Mouse (Mus musculus) lung, embryonic 16.5 days (tissue): ENCODE results near the gene Pah. TPM values are rescaled to one million over a fixed set of nuclear protein-coding genes. Genes with fewer than 3 reads are reported as not detected.

Experiments
- ATAC-seq: fragments of 200-750 bp; cut with Nextera tagmentation; 2 replicates; pipeline ENCODE4 v1.8.0; 2017; ENCODE audit warnings: low read depth, mild to moderate bottlenecking, moderate library complexity
- H3K27ac ChIP-seq: fragments of 300-500 bp; sonication (generic); 2 replicates; pipeline ENCODE4 v1.5.1; 2014; ENCODE audit warnings: mild to moderate bottlenecking, control low read depth, low read length
- H3K27me3 ChIP-seq: fragments of 300-500 bp; sonication (generic); 2 replicates; pipeline ENCODE4 v1.6.1; 2014; ENCODE audit warnings: low read depth, low read length, mixed read lengths; ENCODE audit not compliant: control insufficient read depth, insufficient read depth
- H3K36me3 ChIP-seq: fragments of 300-500 bp; sonication (generic); 2 replicates; pipeline ENCODE4 v1.6.1; 2014; ENCODE audit warnings: low read length; ENCODE audit not compliant: control insufficient read depth, insufficient read depth
- H3K4me1 ChIP-seq: fragments of 300-500 bp; sonication (generic); replicated peaks from 2 replicates; pipeline ENCODE4 v1.6.1; 2014; ENCODE audit warnings: low read length, mixed read lengths; ENCODE audit not compliant: control insufficient read depth, insufficient read depth
- H3K4me2 ChIP-seq: fragments of 300-500 bp; sonication (generic); 2 replicates; pipeline ENCODE4 v1.6.1; 2014; ENCODE audit warnings: low read depth, low read length, control low read depth
- H3K4me3 ChIP-seq: fragments of 300-500 bp; sonication (generic); 2 replicates; pipeline ENCODE4 v1.5.1; 2014; ENCODE audit warnings: mild to moderate bottlenecking, low read length, control low read depth
- H3K9ac ChIP-seq: fragments of 300-500 bp; sonication (generic); 2 replicates; pipeline ENCODE4 v1.6.1; 2014; ENCODE audit warnings: low read length, control low read depth
- H3K9me3 ChIP-seq: fragments of 300-500 bp; sonication (generic); 2 replicates; pipeline ENCODE4 v1.6.1; 2016; ENCODE audit warnings: low read length; ENCODE audit not compliant: control insufficient read depth
- WGBS: fragments of 180-500 bp; shearing (Covaris S2); extraction: QIAGEN DNeasy Blood & Tissue Kit; methylation state at CpG from one replicate; pipeline ENCODE4 v1.1.7; 2014; 5-methylcytosine and 5-hydroxymethylcytosine counted together
- polyA plus RNA-seq: library from polyadenylated mRNA; unstranded; fragments of >200 nt; fragmentation: Nextera tagmentation; extraction: Ambion mirVana; gene quantifications from 2 replicates; pipeline ENCODE4 v1.2.1, GENCODE M21; 2015

Pah gene
- polyA plus RNA-seq, 1 experiment from 2014 or later: 0.16 TPM

- ATAC-seq: no peak
- H3K4me3 ChIP-seq: no peak overlapping the region
- H3K9me3 ChIP-seq: peaks cover 4% of the 10 kb centered on the region
- no peaks in the 10 kb centered on the region for H3K4me1 ChIP-seq
- peaks cover 41% of the 10 kb centered on the region for H3K27me3 ChIP-seq
- H3K4me2 ChIP-seq: no peak overlapping the region
- no peak overlapping the region for H3K9ac ChIP-seq
- no peaks in the 10 kb centered on the region for H3K36me3 ChIP-seq
- 16% methylated on average over 20 of the region's 20 CpGs for WGBS
- H3K27ac ChIP-seq: no peak overlapping the region
Measured at GRCm38 (mm10) chr10:87500926-87501658, 20.5 kb upstream of the Pah start.

- Histone ChIP-seq H3K4me1 (no peaks in the 10 kb centered on the region), H3K27me3 (peaks cover 40% of the 10 kb centered on the region), H3K9ac (no peak overlapping the region), H3K27ac (no peak overlapping the region), H3K4me3 (no peak overlapping the region), H3K9me3 (0 out of 2 replicates have a peak, but pooled peaks cover 3% of the 10 kb centered on the region), H3K36me3 (no peaks in the 10 kb centered on the region), H3K4me2 (no peak overlapping the region)
- WGBS: 13% methylated on average over 7 of the region's 7 CpGs
- ATAC-seq: no peak
Measured at GRCm38 (mm10) chr10:87501659-87502042, 19.9 kb upstream of the Pah start.

GRCm38 (mm10) chr10:87502283-87502682, 19.3 kb upstream of the Pah start:
- Histone ChIP-seq H3K4me3 (no peak overlapping the region), H3K36me3 (no peaks in the 10 kb centered on the region), H3K27me3 (peaks cover 40% of the 10 kb centered on the region), H3K9ac (no peak overlapping the region), H3K4me1 (no peaks in the 10 kb centered on the region), H3K27ac (no peak overlapping the region), H3K4me2 (no peak overlapping the region), H3K9me3 (0 out of 2 replicates have a peak, but pooled peaks cover 3% of the 10 kb centered on the region)
- no peak for ATAC-seq
- WGBS: 19% methylated on average over 5 of the region's 5 CpGs

- H3K9ac ChIP-seq: no peak overlapping the region
- H3K4me2 ChIP-seq: no peak overlapping the region
- no peak for ATAC-seq
- no peaks in the 10 kb centered on the region for H3K9me3 ChIP-seq
- no peak overlapping the region for H3K27ac ChIP-seq
- H3K36me3 ChIP-seq: no peaks in the 10 kb centered on the region
- peaks cover 33% of the 10 kb centered on the region for H3K27me3 ChIP-seq
- no peak overlapping the region for H3K4me3 ChIP-seq
- H3K4me1 ChIP-seq: no peaks in the 10 kb centered on the region
- WGBS: 3% methylated on average over 10 of the region's 10 CpGs
Measured at GRCm38 (mm10) chr10:87503946-87504345, 17.6 kb upstream of the Pah start.

GRCm38 (mm10) chr10:87508581-87508980, 13.0 kb upstream of the Pah start:
- Histone ChIP-seq H3K9ac (no peak overlapping the region), H3K27ac (no peak overlapping the region), H3K4me2 (no peak overlapping the region), H3K36me3 (no peaks in the 10 kb centered on the region), H3K4me1 (no peaks in the 10 kb centered on the region), H3K9me3 (no peaks in the 10 kb centered on the region), H3K4me3 (no peak overlapping the region), H3K27me3 (peaks cover 2% of the 10 kb centered on the region)
- 57% methylated on average over 4 of the region's 4 CpGs for WGBS
- ATAC-seq: no peak

GRCm38 (mm10) chr10:87513052-87513451, 8.5 kb upstream of the Pah start:
- no peak overlapping the region for H3K4me3 ChIP-seq
- H3K27ac ChIP-seq: no peak overlapping the region
- H3K27me3 ChIP-seq: no peaks in the 10 kb centered on the region
- no peak for ATAC-seq
- no peak overlapping the region for H3K9ac ChIP-seq
- H3K4me1 ChIP-seq: no peaks in the 10 kb centered on the region
- H3K36me3 ChIP-seq: no peaks in the 10 kb centered on the region
- H3K9me3 ChIP-seq: no peaks in the 10 kb centered on the region
- no peak overlapping the region for H3K4me2 ChIP-seq

GRCm38 (mm10) chr10:87518585-87518984, 3.0 kb upstream of the Pah start:
- H3K36me3 ChIP-seq: no peaks in the 10 kb centered on the region
- no peak overlapping the region for H3K4me3 ChIP-seq
- H3K27me3 ChIP-seq: peaks cover 2% of the 10 kb centered on the region; the same call in 1 of the 2 replicates
- no peak overlapping the region for H3K9ac ChIP-seq
- WGBS: 60% methylated on average over 2 of the region's 2 CpGs
- no peaks in the 10 kb centered on the region for H3K4me1 ChIP-seq
- H3K9me3 ChIP-seq: no peaks in the 10 kb centered on the region
- ATAC-seq: no peak
- no peak overlapping the region for H3K27ac ChIP-seq
- no peak overlapping the region for H3K4me2 ChIP-seq

- H3K36me3 ChIP-seq: no peaks in the 10 kb centered on the region
- WGBS: 63% methylated on average over 4 of the region's 4 CpGs
- no peaks in the 10 kb centered on the region for H3K4me1 ChIP-seq
- no peak overlapping the region for H3K4me3 ChIP-seq
- H3K9me3 ChIP-seq: no peaks in the 10 kb centered on the region
- peaks cover 2% of the 10 kb centered on the region; the same call in 1 of the 2 replicates for H3K27me3 ChIP-seq
- no peak overlapping the region for H3K4me2 ChIP-seq
- no peak overlapping the region for H3K27ac ChIP-seq
- no peak for ATAC-seq
- H3K9ac ChIP-seq: no peak overlapping the region
Measured at GRCm38 (mm10) chr10:87520401-87521116, 1.0 kb upstream of the Pah start.

- Histone ChIP-seq H3K9me3 (no peaks in the 10 kb centered on the region), H3K27me3 (no peaks in the 10 kb centered on the region), H3K27ac (no peak overlapping the region), H3K9ac (no peak overlapping the region), H3K4me1 (no peaks in the 10 kb centered on the region), H3K36me3 (no peaks in the 10 kb centered on the region), H3K4me3 (no peak overlapping the region), H3K4me2 (no peak overlapping the region)
- WGBS: 81% methylated on average over 1 of the region's 1 CpGs
- ATAC-seq: no peak
Measured at GRCm38 (mm10) chr10:87534172-87534571, 12.6 kb downstream of the Pah start.
